Comparison of ENCODE assay signal across 8 mouse cellular contexts in genomic region chr3:75557292-75557691, GRCm38 (mm10). TPM values are rescaled to one million over a fixed set of nuclear protein-coding genes. Genes with fewer than 3 reads are reported as not detected.
DNase-seq lines count a peak whose midpoint lies in the region; ATAC-seq and TF ChIP-seq lines count a peak whose summit lies in the region.

Gene Serpini1, plus strand, starts transcription at chr3:75557547.

- H3K27me3 ChIP-seq in heart, embryonic 15.5 days: no peaks in the 10 kb centered on the region
- no peaks in the 10 kb centered on the region for H3K27me3 ChIP-seq in liver, embryonic 12.5 days (replicated peaks)
- H3K27me3 ChIP-seq in testis, adult 2 months (ENCODE audit: control insufficient read depth, insufficient read depth, low read length): no peaks in the 10 kb centered on the region

- no peak for TF ChIP-seq CTCF in testis, adult 2 months (IDR thresholded peaks at IDR 0.05; ENCODE audit: control insufficient read depth, insufficient read depth, insufficient replicate concordance, low read depth, low read length)

- peak within 1 kb of the TSS; percentile 70 for H3K4me2 ChIP-seq in heart, embryonic 15.5 days
- H3K4me2 ChIP-seq in liver, embryonic 12.5 days: peak within 1 kb of the TSS; percentile 90

- DNase-seq in CD8-positive naive resting alpha-beta T cell, adult 2 months (ENCODE audit: low read depth in 2 of 2, low spot score in 2 of 2): peak; percentile 91 to 94
- peak; percentile 79 for DNase-seq in fibroblast of lung, adult 2 months (ENCODE audit: low read depth)
- DNase-seq in kidney, postnatal 14 days: peak; percentile 93
- DNase-seq in naive thymus-derived CD4-positive, alpha-beta T cell, adult 2 months (ENCODE audit: low read depth): peak; percentile 97

- H3K4me3 ChIP-seq in brown adipose tissue, adult 24 weeks (ENCODE audit: insufficient read depth, low read depth, low read length): peak within 1 kb of the TSS; percentile 83
- peak within 1 kb of the TSS; percentile 87 for H3K4me3 ChIP-seq in heart, embryonic 15.5 days
- peak within 1 kb of the TSS; percentile 77 for H3K4me3 ChIP-seq in liver, embryonic 12.5 days
- H3K4me3 ChIP-seq in testis, adult 2 months (ENCODE audit: control insufficient read depth, low read depth, low read length): peak within 1 kb of the TSS; percentile 90

- peak; percentile 32; the same call in 1 of the 2 replicates for TF ChIP-seq POLR2A in testis, adult 2 months (IDR thresholded peaks at IDR 0.05; ENCODE audit: control insufficient read depth, low read depth, low read length)

- no peaks in the 10 kb centered on the region for H3K9me3 ChIP-seq in heart, embryonic 15.5 days (replicated peaks)
- H3K9me3 ChIP-seq in liver, embryonic 12.5 days (replicated peaks): no peaks in the 10 kb centered on the region

- under 1% methylated on average over 19 of the region's 19 CpGs for WGBS in heart, embryonic 15.5 days
- under 1% methylated on average over 19 of the region's 19 CpGs for WGBS in liver, embryonic 12.5 days (ENCODE audit: insufficient replicate concordance)

- peak within 1 kb of the TSS; percentile 92 for H3K9ac ChIP-seq in heart, embryonic 15.5 days
- H3K9ac ChIP-seq in liver, embryonic 12.5 days: peak within 1 kb of the TSS; percentile 91

- H3K36me3 ChIP-seq in heart, embryonic 15.5 days: no peaks in the 10 kb centered on the region
- H3K36me3 ChIP-seq in liver, embryonic 12.5 days: no peaks in the 10 kb centered on the region
- H3K36me3 ChIP-seq in testis, adult 2 months (ENCODE audit: control insufficient read depth, insufficient read depth, low read length): no peaks in the 10 kb centered on the region

- peaks cover 2% of the 10 kb centered on the region; the same call in 1 of the 2 replicates for H3K4me1 ChIP-seq in brown adipose tissue, adult 24 weeks (ENCODE audit: control insufficient read depth, insufficient read depth, insufficient read length, low read length)
- H3K4me1 ChIP-seq in heart, embryonic 15.5 days (replicated peaks): peaks cover 10% of the 10 kb centered on the region
- peaks cover 26% of the 10 kb centered on the region for H3K4me1 ChIP-seq in liver, embryonic 12.5 days
- H3K4me1 ChIP-seq in testis, adult 2 months (ENCODE audit: control insufficient read depth, insufficient read depth, low read length): peaks cover 7% of the 10 kb centered on the region

- H3K27ac ChIP-seq in brown adipose tissue, adult 24 weeks (replicated peaks; ENCODE audit: low read depth, low read length): peak within 1 kb of the TSS; percentile 87
- H3K27ac ChIP-seq in heart, embryonic 15.5 days: peak within 1 kb of the TSS; percentile 82
- H3K27ac ChIP-seq in liver, embryonic 12.5 days: peak within 1 kb of the TSS; percentile 95
- H3K27ac ChIP-seq in testis, adult 2 months (ENCODE audit: control insufficient read depth, insufficient read depth, low read depth, low read length): peak within 1 kb of the TSS; percentile 86

- ATAC-seq in heart, embryonic 15.5 days (replicated peaks; ENCODE audit: insufficient number of reproducible peaks, insufficient read depth, low FRiP score, low read depth): peak; percentile 89
- peak; percentile 87 for ATAC-seq in liver, embryonic 12.5 days

RNA-seq across cellular contexts. Expression of gene Serpini1, which starts in this region (rescaled TPM):
- polyA plus RNA-seq in brown adipose tissue, adult 24 weeks (2012; ENCODE audit: insufficient read depth, insufficient read length, missing spikeins): 0.52 and 2.6 TPM in 2 replicates
- polyA plus RNA-seq in heart, embryonic 15.5 days (2015; fragmentation: Nextera tagmentation; extraction: Ambion mirVana): 2.9 and 4.0 TPM in 2 replicates
- polyA plus RNA-seq in liver, embryonic 12.5 days (2016; fragmentation: Nextera tagmentation; extraction: Ambion mirVana): 0.62 and 0.80 TPM in 2 replicates
- 0.93 and 1.8 TPM in 2 replicates for polyA plus RNA-seq in testis, adult 2 months (2012; rRNA removed)

Comparison
In these comparisons a context has a peak if more than half of its experiments do, and no peak if none do; other contexts are left out.
1. Peak in every context shown above with its lines: DNase-seq, ATAC-seq, H3K4me3 ChIP-seq and H3K27ac ChIP-seq.
2. Peak in ATAC-seq, H3K4me3 ChIP-seq, H3K27ac ChIP-seq, H3K9ac ChIP-seq and H3K4me2 ChIP-seq in liver, embryonic 12.5 days; RNA of the gene not detected or under 1 TPM.